11 mouse cellular contexts compared by ENCODE assay signal in genomic region chr5:142988520-142988919, GRCm38 (mm10). TPM values are rescaled to one million over a fixed set of nuclear protein-coding genes. Genes with fewer than 3 reads are reported as not detected.
A peak's percentile ranks its signal among the peaks of the same experiment; 100 is the strongest.
DNase-seq lines count a peak whose midpoint lies in the region; ATAC-seq and TF ChIP-seq lines count a peak whose summit lies in the region.
"Had no signal": no experiment of that assay in that cellular context is flagged by ENCODE, and none has a peak within 500 bp of the region (broad histone marks: within the 10 kb centered on the region; RNA-seq: fewer than 3 reads in every experiment).

No protein-coding gene starts in this region.

- DNase-seq in forebrain, postnatal 0 days = peak; percentile 70
- no peak for DNase-seq in limb, embryonic 10.5 days (ENCODE audit: low spot score)
- peak; percentile 48 for DNase-seq in adipocyte (ENCODE audit: low spot score)
- peak; percentile 37 for DNase-seq in cerebellum, adult 9-11 months
- DNase-seq in embryo, embryonic 9.5 days (ENCODE audit: extremely low spot score) = no peak
- no peak for DNase-seq in urinary bladder, adult 18-20 months (ENCODE audit: low spot score in 2 of 2)
- DNase-seq: gastrocnemius, postnatal 36 days; thymus, postnatal 25 days had no signal

- no peak overlapping the region for H3K9ac ChIP-seq in forebrain, postnatal 0 days
- H3K9ac ChIP-seq in forebrain, embryonic 12.5 days = no peak overlapping the region
- no peak overlapping the region for H3K9ac ChIP-seq in limb, embryonic 12.5 days (replicated peaks)
- H3K9ac ChIP-seq: embryonic facial prominence, embryonic 13.5 days had no signal

- H3K9me3 ChIP-seq in forebrain, postnatal 0 days (ENCODE audit: low read length) = no peaks in the 10 kb centered on the region
- H3K9me3 ChIP-seq in forebrain, embryonic 12.5 days = 0 out of 2 replicates have a peak, but pooled peaks cover 6% of the 10 kb centered on the region
- H3K9me3 ChIP-seq in limb, embryonic 12.5 days = peaks cover 6% of the 10 kb centered on the region; the same call in 1 of the 2 replicates
- no peaks in the 10 kb centered on the region for H3K9me3 ChIP-seq in limb, embryonic 10.5 days (replicated peaks)

- no peaks in the 10 kb centered on the region for H3K4me1 ChIP-seq in forebrain, postnatal 0 days (ENCODE audit: insufficient read depth)
- no peaks in the 10 kb centered on the region for H3K4me1 ChIP-seq in forebrain, embryonic 12.5 days
- no peaks in the 10 kb centered on the region for H3K4me1 ChIP-seq in limb, embryonic 12.5 days (replicated peaks)
- H3K4me1 ChIP-seq in limb, embryonic 10.5 days = no peaks in the 10 kb centered on the region
- H3K4me1 ChIP-seq: embryonic facial prominence, embryonic 13.5 days had no signal

- peaks cover 22% of the 10 kb centered on the region for H3K36me3 ChIP-seq in forebrain, postnatal 0 days (ENCODE audit: insufficient read depth)
- peaks cover 31% of the 10 kb centered on the region for H3K36me3 ChIP-seq in forebrain, embryonic 12.5 days (replicated peaks)
- H3K36me3 ChIP-seq in limb, embryonic 12.5 days = peaks cover 38% of the 10 kb centered on the region
- H3K36me3 ChIP-seq in limb, embryonic 10.5 days = peaks cover 37% of the 10 kb centered on the region

- peak; percentile 61 for ATAC-seq in forebrain, postnatal 0 days
- no peak for ATAC-seq in forebrain, embryonic 12.5 days (ENCODE audit: low FRiP score)
- ATAC-seq in limb, embryonic 12.5 days (ENCODE audit: insufficient number of reproducible peaks, insufficient read depth, low FRiP score, low TSS enrichment, low read depth) = no peak

- 60% methylated on average over 5 of the region's 5 CpGs for WGBS in forebrain, postnatal 0 days
- WGBS in forebrain, embryonic 12.5 days = 87% methylated on average over 5 of the region's 5 CpGs
- 91% methylated on average over 5 of the region's 5 CpGs for WGBS in limb, embryonic 12.5 days
- WGBS in limb, embryonic 10.5 days = 90% methylated on average over 5 of the region's 5 CpGs

- TF ChIP-seq CTCF in forebrain, postnatal 0 days (IDR thresholded peaks at IDR 0.05; ENCODE audit: low read depth) = no peak

- no peak overlapping the region for H3K4me3 ChIP-seq in forebrain, postnatal 0 days (ENCODE audit: low read depth, low read length)
- H3K4me3 ChIP-seq in forebrain, embryonic 12.5 days (replicated peaks) = no peak overlapping the region
- H3K4me3 ChIP-seq in limb, embryonic 12.5 days (replicated peaks) = no peak overlapping the region
- H3K4me3 ChIP-seq in limb, embryonic 10.5 days = no peak overlapping the region
- H3K4me3 ChIP-seq: embryonic facial prominence, embryonic 13.5 days had no signal

- H3K27ac ChIP-seq in forebrain, postnatal 0 days (ENCODE audit: low read depth, low read length) = no peak overlapping the region
- no peak overlapping the region for H3K27ac ChIP-seq in forebrain, embryonic 12.5 days
- H3K27ac ChIP-seq in limb, embryonic 12.5 days = 0 out of 2 replicates have a peak overlapping the region, but pooled peaks have one; percentile 12
- no peak overlapping the region for H3K27ac ChIP-seq in limb, embryonic 10.5 days

- no peaks in the 10 kb centered on the region for H3K27me3 ChIP-seq in forebrain, postnatal 0 days (ENCODE audit: insufficient read depth, low read length)
- H3K27me3 ChIP-seq in forebrain, embryonic 12.5 days = no peaks in the 10 kb centered on the region
- H3K27me3 ChIP-seq in limb, embryonic 12.5 days = no peaks in the 10 kb centered on the region
- H3K27me3 ChIP-seq in limb, embryonic 10.5 days (ENCODE audit: low read depth, poor library complexity, severe bottlenecking) = no peaks in the 10 kb centered on the region
- H3K27me3 ChIP-seq: embryonic facial prominence, embryonic 13.5 days had no signal

- H3K4me2 ChIP-seq in forebrain, postnatal 0 days (ENCODE audit: low read depth) = no peak overlapping the region
- no peak overlapping the region for H3K4me2 ChIP-seq in forebrain, embryonic 12.5 days
- H3K4me2 ChIP-seq in limb, embryonic 12.5 days = no peak overlapping the region
- H3K4me2 ChIP-seq: embryonic facial prominence, embryonic 13.5 days had no signal

RNA-seq across cellular contexts. Expression of gene Fscn1, which starts 28.4 kb away (rescaled TPM):
- total RNA-seq in forebrain, postnatal 0 days (2014; rRNA removed) = 394 and 457 TPM in 2 replicates
- 522 and 558 TPM in 2 replicates for polyA plus RNA-seq in forebrain, postnatal 0 days (2015; fragmentation: Nextera tagmentation; extraction: Ambion mirVana)
- polyA plus RNA-seq in forebrain, embryonic 12.5 days (2016; fragmentation: Nextera tagmentation; extraction: Ambion mirVana) = 665 and 748 TPM in 2 replicates
- 576 and 587 TPM in 2 replicates for polyA plus RNA-seq in limb, embryonic 12.5 days (2016; fragmentation: Nextera tagmentation; extraction: Ambion mirVana)
- 806 and 864 TPM in 2 replicates for polyA plus RNA-seq in limb, embryonic 10.5 days (2016; fragmentation: Nextera tagmentation; extraction: Ambion mirVana)

Comparison
In these comparisons a context has a peak if more than half of its experiments do, and no peak if none do; other contexts are left out.
1. DNase-seq: peak in forebrain, postnatal 0 days (single experiment), adipocyte (single experiment) and cerebellum, adult 9-11 months (single experiment); none in limb, embryonic 10.5 days (single experiment), embryo, embryonic 9.5 days (single experiment) and urinary bladder, adult 18-20 months (0 of 2).